Mouse (Mus musculus) retina, postnatal 1 day (tissue): Measurements from ENCODE around the gene Tuba3b.

ENCODE experiments used
- DNase-seq: peaks from one replicate; pipeline ENCODE4 v3.0.0-alpha.2; 2012

Tuba3b gene

GRCm38 (mm10) chr6:145607746-145608145, 7.8 kb upstream of the Tuba3b start:
- no peak for DNase-seq

GRCm38 (mm10) chr6:145608693-145609092, 6.9 kb upstream of the Tuba3b start:
- no peak for DNase-seq

- DNase-seq, result peak; percentile 79
Measured at GRCm38 (mm10) chr6:145610901-145611300, 4.7 kb upstream of the Tuba3b start.

- no peak for DNase-seq
Measured at GRCm38 (mm10) chr6:145612611-145613010, 2.9 kb upstream of the Tuba3b start.

GRCm38 (mm10) chr6:145614219-145614618, 1.3 kb upstream of the Tuba3b start, which contains the start of gene Lmntd1:
Gene Lmntd1, minus strand, starts transcription at chr6:145614319.
- DNase-seq, result no peak

- DNase-seq, result no peak
Measured at GRCm38 (mm10) chr6:145616402-145617229, 1.1 kb downstream of the Tuba3b start.

GRCm38 (mm10) chr6:145623141-145623540, 7.6 kb downstream of the Tuba3b start:
- DNase-seq, result no peak

GRCm38 (mm10) chr6:145630269-145630668, 14.7 kb downstream of the Tuba3b start:
- DNase-seq, result no peak

- DNase-seq, result no peak
Measured at GRCm38 (mm10) chr6:145634454-145634853, 18.9 kb downstream of the Tuba3b start.

- DNase-seq, result no peak
Measured at GRCm38 (mm10) chr6:145636682-145637081, 21.1 kb downstream of the Tuba3b start.

- no peak for DNase-seq
Measured at GRCm38 (mm10) chr6:145638248-145638647, 22.7 kb downstream of the Tuba3b start.

- DNase-seq, result no peak
Measured at GRCm38 (mm10) chr6:145640971-145641506, 25.5 kb downstream of the Tuba3b start.

- no peak for DNase-seq
Measured at GRCm38 (mm10) chr6:145651976-145652375, 36.4 kb downstream of the Tuba3b start.

- DNase-seq, result no peak
Measured at GRCm38 (mm10) chr6:145652986-145653385, 37.4 kb downstream of the Tuba3b start.

GRCm38 (mm10) chr6:145653626-145654025, 38.1 kb downstream of the Tuba3b start:
- DNase-seq, result no peak

GRCm38 (mm10) chr6:145654062-145654836, 38.7 kb downstream of the Tuba3b start:
- no peak for DNase-seq

GRCm38 (mm10) chr6:145655678-145656077, 40.1 kb downstream of the Tuba3b start:
- no peak for DNase-seq

- DNase-seq, result no peak
Measured at GRCm38 (mm10) chr6:145656740-145657591, 41.4 kb downstream of the Tuba3b start.

GRCm38 (mm10) chr6:145659116-145659515, 43.6 kb downstream of the Tuba3b start:
- DNase-seq, result no peak

GRCm38 (mm10) chr6:145660943-145661342, 45.4 kb downstream of the Tuba3b start:
- no peak for DNase-seq

GRCm38 (mm10) chr6:145664208-145664607, 48.7 kb downstream of the Tuba3b start:
- peak; percentile 39 for DNase-seq

- no peak for DNase-seq
Measured at GRCm38 (mm10) chr6:145665751-145666150, 50.2 kb downstream of the Tuba3b start.

GRCm38 (mm10) chr6:145667654-145668053, 52.1 kb downstream of the Tuba3b start:
- DNase-seq, result no peak
